ENCODE assay signal across 8 mouse cellular contexts in the genomic region with DNA sequence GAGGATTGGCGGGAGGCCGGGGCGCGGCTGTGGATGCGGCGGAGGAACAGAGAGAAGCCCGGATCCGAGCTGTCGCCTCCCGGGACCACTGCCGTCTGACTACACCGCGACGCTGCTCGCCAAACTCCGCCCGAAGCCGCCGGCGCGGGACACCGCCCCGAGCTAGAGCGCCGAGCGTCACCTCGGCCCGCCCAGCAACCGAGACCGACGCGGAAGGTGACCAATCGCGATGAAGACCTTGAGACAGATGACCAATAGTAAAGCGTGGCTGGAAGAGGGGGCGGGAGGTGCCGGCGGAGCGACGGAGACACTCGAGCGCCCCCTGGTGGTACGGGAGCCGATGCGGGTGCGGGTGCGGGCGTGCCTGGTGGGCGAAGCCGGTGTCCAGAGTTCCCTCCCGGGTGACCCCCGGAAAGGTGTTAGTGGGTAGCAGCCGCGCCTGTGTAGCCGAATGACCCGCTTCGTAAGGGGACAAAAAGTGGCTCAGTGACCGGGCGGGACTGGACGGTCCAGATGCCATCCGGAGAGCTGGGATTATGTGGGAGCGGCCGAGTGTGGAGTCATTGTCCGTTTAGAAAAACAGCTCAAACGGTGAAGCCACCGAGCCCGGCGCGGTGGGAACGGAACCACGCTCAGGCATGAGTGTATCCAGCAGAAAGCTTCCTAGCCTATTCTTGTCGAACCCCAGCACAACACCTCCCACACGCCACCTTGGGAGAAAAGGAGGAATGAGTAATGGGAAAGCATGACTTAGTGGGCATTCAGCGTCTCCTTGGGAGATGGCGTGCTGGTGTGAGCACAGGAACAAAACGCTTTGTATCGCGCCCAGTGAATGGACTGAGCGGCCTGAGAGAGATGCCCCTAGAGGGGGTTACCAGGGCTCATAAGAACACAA. TPM values are rescaled to one million over a fixed set of nuclear protein-coding genes. Genes with fewer than 3 reads are reported as not detected.
DNase-seq lines count a peak whose midpoint lies in the region; ATAC-seq and TF ChIP-seq lines count a peak whose summit lies in the region.

A gene (minus strand): TSS at position 98 of the 895 bp plus-strand sequence.

- peaks cover 17% of the 10 kb centered on the region for H3K4me1 ChIP-seq in embryonic facial prominence, embryonic 14.5 days (ENCODE audit: control insufficient read depth, insufficient read depth, low read length)
- peaks cover 21% of the 10 kb centered on the region for H3K4me1 ChIP-seq in limb, embryonic 14.5 days (ENCODE audit: control insufficient read depth, insufficient read depth, low read length)
- peaks cover 25% of the 10 kb centered on the region; the same call in 1 of the 2 replicates for H3K4me1 ChIP-seq in midbrain, postnatal 0 days (ENCODE audit: insufficient read depth, low read length)

- H3K36me3 ChIP-seq in embryonic facial prominence, embryonic 14.5 days (ENCODE audit: control insufficient read depth, insufficient read depth, low read length): no peaks in the 10 kb centered on the region
- H3K36me3 ChIP-seq in limb, embryonic 14.5 days (ENCODE audit: control insufficient read depth, insufficient read depth, low read length): no peaks in the 10 kb centered on the region
- H3K36me3 ChIP-seq in midbrain, postnatal 0 days (ENCODE audit: insufficient read depth, low read length): no peaks in the 10 kb centered on the region

- peak; percentile 98 for ATAC-seq in embryonic facial prominence, embryonic 14.5 days (ENCODE audit: low read depth)
- peak; percentile 99 for ATAC-seq in limb, embryonic 14.5 days (ENCODE audit: low FRiP score, low read depth)
- ATAC-seq in midbrain, postnatal 0 days (ENCODE audit: low FRiP score): peak; percentile 97

- H3K27me3 ChIP-seq in embryonic facial prominence, embryonic 14.5 days (replicated peaks; ENCODE audit: control insufficient read depth, insufficient read depth, low read length): no peaks in the 10 kb centered on the region
- no peaks in the 10 kb centered on the region for H3K27me3 ChIP-seq in limb, embryonic 14.5 days (ENCODE audit: control insufficient read depth, insufficient read depth, low read length)
- H3K27me3 ChIP-seq in midbrain, postnatal 0 days (ENCODE audit: insufficient read depth, low read length): no peaks in the 10 kb centered on the region

- no peaks in the 10 kb centered on the region for H3K9me3 ChIP-seq in embryonic facial prominence, embryonic 14.5 days (ENCODE audit: control insufficient read depth, low read length)
- H3K9me3 ChIP-seq in limb, embryonic 14.5 days (ENCODE audit: control insufficient read depth, low read length): no peaks in the 10 kb centered on the region
- H3K9me3 ChIP-seq in midbrain, postnatal 0 days (ENCODE audit: low read length): no peaks in the 10 kb centered on the region

- H3K27ac ChIP-seq in embryonic facial prominence, embryonic 14.5 days (replicated peaks; ENCODE audit: low read depth, low read length): peak within 1 kb of the TSS; percentile 96
- H3K27ac ChIP-seq in limb, embryonic 14.5 days (replicated peaks; ENCODE audit: low read depth, low read length): peak within 1 kb of the TSS; percentile 90
- peak within 1 kb of the TSS; percentile 99 for H3K27ac ChIP-seq in midbrain, postnatal 0 days (ENCODE audit: low read depth, low read length)

- H3K4me3 ChIP-seq in embryonic facial prominence, embryonic 14.5 days (ENCODE audit: low read depth, low read length): peak within 1 kb of the TSS; percentile 92
- peak within 1 kb of the TSS; percentile 97 for H3K4me3 ChIP-seq in limb, embryonic 14.5 days (replicated peaks; ENCODE audit: low read length)
- peak within 1 kb of the TSS; percentile 99 for H3K4me3 ChIP-seq in midbrain, postnatal 0 days (ENCODE audit: low read depth, low read length)

- peak; percentile 58; the same call in 1 of the 2 replicates for TF ChIP-seq POLR2A in limb, embryonic 14.5 days (IDR thresholded peaks at IDR 0.05; ENCODE audit: borderline replicate concordance, extremely low read depth, insufficient read depth, insufficient read length)

- peak within 1 kb of the TSS; percentile 90 for H3K4me2 ChIP-seq in embryonic facial prominence, embryonic 14.5 days (ENCODE audit: low read depth, low read length)
- peak within 1 kb of the TSS; percentile 81 for H3K4me2 ChIP-seq in limb, embryonic 14.5 days (replicated peaks; ENCODE audit: low read depth, low read length, severe bottlenecking)
- H3K4me2 ChIP-seq in midbrain, postnatal 0 days (ENCODE audit: low read depth, low read length, poor library complexity, severe bottlenecking): peak within 1 kb of the TSS; percentile 67

- under 1% methylated on average over 53 of the region's 79 CpGs for WGBS in embryonic facial prominence, embryonic 14.5 days
- WGBS in limb, embryonic 14.5 days: under 1% methylated on average over 76 of the region's 79 CpGs
- under 1% methylated on average over 79 of the region's 79 CpGs for WGBS in midbrain, postnatal 0 days

- H3K9ac ChIP-seq in embryonic facial prominence, embryonic 14.5 days (ENCODE audit: low read depth, low read length): peak within 1 kb of the TSS; percentile 93
- H3K9ac ChIP-seq in limb, embryonic 14.5 days (ENCODE audit: low read depth, low read length, severe bottlenecking): peak within 1 kb of the TSS; percentile 94
- H3K9ac ChIP-seq in midbrain, postnatal 0 days (replicated peaks; ENCODE audit: low read length, poor library complexity, severe bottlenecking): peak within 1 kb of the TSS; percentile 99

- peak; percentile 90 for DNase-seq in 3T3-L1 (ENCODE audit: low read depth, low spot score)
- DNase-seq in adrenal gland, postnatal 4 days (ENCODE audit: low spot score in 2 of 2): peak; percentile 97 to 100
- peak; percentile 97 for DNase-seq in embryonic facial prominence, embryonic 14.5 days (ENCODE audit: low spot score)
- DNase-seq in heart, adult 8-10 months (ENCODE audit: low spot score): peak; percentile 99
- DNase-seq in kidney, adult 9 months: peak; percentile 98
- peak; percentile 92 for DNase-seq in limb, embryonic 14.5 days (ENCODE audit: low spot score)
- DNase-seq in midbrain, postnatal 0 days (ENCODE audit: low spot score): peak; percentile 98
- peak; percentile 96 to 97 for DNase-seq in spleen, postnatal 14 days (ENCODE audit: low spot score in 2 of 2)

- peak; percentile 96 for TF ChIP-seq CTCF in midbrain, postnatal 0 days (IDR thresholded peaks at IDR 0.05)

RNA-seq across cellular contexts. Expression of the gene that starts here (rescaled TPM):
- 100 to 1,000 TPM; 118 to 124 TPM for total RNA-seq in adrenal gland, postnatal 4 days (2021)
- polyA plus RNA-seq in embryonic facial prominence, embryonic 14.5 days (2014; fragmentation: Nextera tagmentation; extraction: Ambion mirVana): 59.9 and 67.2 TPM in 2 replicates
- 100 to 1,000 TPM; 159 to 211 (median 191) TPM for total RNA-seq in heart, adult 8-10 months (2022)
- polyA plus RNA-seq in limb, embryonic 14.5 days (2012; rRNA removed): 35.0 and 41.6 TPM in 2 replicates
- polyA plus RNA-seq in limb, embryonic 14.5 days (2014; fragmentation: Nextera tagmentation; extraction: Ambion mirVana): 47.6 and 50.3 TPM in 2 replicates
- 308 and 425 TPM in 2 replicates for total RNA-seq in midbrain, postnatal 0 days (2014; rRNA removed)
- polyA plus RNA-seq in midbrain, postnatal 0 days (2015; fragmentation: Nextera tagmentation; extraction: Ambion mirVana): 183 and 215 TPM in 2 replicates

Comparison
In these comparisons a context has a peak if more than half of its experiments do, and no peak if none do; other contexts are left out.
1. Peak in every context shown above with its lines: DNase-seq, ATAC-seq, H3K4me3 ChIP-seq and H3K27ac ChIP-seq.